Mouse (Mus musculus): ENCODE results near the gene Clcn1. TPM values are rescaled to one million over a fixed set of nuclear protein-coding genes. Genes with fewer than 3 reads are reported as not detected.

Clcn1 gene
- total RNA-seq, 2 experiments from 2014 or later: 3.8 to 4.0 TPM

DNA sequence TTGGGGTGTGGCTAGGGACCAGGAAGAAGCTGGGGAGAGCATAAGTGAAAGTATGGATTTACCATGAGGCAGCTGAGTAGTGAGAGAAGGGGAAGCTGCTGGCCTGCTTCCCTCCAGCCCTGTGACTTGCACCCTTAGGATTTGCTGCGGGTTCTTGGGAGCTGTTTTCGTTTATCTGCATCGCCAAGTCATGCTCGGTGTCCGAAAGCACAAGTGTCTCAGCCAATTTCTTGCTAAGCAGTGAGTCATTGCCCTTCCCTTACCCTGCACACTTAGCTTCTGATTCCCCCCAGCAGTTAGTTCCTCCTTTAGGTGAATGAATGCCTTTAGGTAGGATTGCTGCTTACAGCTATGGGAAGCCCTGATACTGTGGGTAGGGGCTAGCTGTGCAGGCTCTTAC lies 12.9 kb downstream of the Clcn1 start:
- no peak for DNase-seq (ENCODE audit: low spot score in 2 of 2)

- no peak for DNase-seq (ENCODE audit: low spot score in 2 of 2)
Measured at GRCm38 (mm10) chr6:42309816-42310378, 23.4 kb downstream of the Clcn1 start.

DNA sequence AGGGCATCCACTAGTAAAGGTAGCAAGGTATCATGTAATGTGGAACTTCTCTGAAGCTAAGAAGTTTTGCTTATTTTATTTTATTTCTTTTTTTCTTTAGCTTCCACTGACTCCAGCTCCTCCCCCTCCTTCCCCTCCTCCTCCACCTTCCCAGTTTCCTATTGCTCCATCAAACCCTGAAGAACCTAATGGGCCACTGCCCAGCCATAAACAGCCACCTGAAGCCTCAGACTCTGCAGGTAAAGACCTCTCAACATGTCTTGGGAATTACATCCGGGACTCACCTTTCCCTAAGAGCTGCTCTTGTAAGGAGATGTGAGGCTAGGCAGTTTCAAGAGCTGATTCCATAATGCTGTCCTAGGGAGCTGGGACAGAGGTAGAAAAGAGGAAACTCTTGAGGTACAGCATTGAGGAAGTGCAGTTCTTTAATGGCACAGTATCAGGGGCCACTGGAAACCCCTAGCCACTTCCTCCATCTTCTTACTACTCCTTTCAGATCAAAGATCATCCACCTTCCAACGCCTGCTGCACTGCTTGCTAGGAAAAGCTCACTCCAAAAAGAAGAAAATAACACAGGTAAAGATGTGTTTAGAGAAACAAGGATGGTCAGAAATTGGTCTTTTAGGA lies 24.1 kb downstream of the Clcn1 start:
- DNase-seq (ENCODE audit: low spot score in 2 of 2): no peak

GRCm38 (mm10) chr6:42318293-42318692 lies 31.8 kb downstream of the Clcn1 start:
- DNase-seq (ENCODE audit: low spot score in 2 of 2): no peak

DNA sequence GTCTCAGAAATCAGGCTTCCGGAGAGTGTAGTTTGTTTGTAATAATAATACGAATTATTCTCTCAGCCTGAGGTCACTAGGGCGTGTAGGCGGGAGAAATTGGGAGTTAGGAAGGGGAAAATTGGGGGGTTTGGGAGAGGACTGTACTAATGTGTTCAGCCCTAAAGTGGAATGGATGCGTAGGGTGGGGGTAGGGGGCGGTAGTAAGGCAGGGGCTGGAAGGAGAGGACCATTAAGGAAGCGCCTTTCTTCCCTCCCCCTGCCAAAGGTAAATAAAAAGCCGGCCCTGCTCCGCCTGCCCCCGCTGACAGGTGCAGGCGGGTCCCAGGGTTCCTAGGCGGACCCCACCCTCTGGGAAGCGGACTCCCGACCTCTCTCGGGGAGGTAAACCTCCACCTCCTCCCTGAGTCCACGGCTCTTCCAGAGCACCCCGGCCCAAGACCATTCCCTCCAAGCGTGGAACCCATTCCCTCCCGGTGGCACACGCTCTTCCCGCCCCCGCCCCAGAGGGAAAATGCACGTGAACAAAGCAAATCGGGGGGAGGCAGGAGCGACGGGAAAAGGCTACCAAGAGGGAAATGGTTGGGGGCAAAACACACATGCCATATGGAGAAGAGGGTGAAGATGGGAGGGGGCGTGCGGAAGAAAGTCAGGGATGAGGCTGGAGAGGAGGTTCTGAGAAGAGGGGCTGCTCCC lies 37.0 kb downstream of the Clcn1 start:
- no peak for DNase-seq (ENCODE audit: low spot score in 2 of 2)

- no peak for DNase-seq (ENCODE audit: low spot score in 2 of 2)
Measured at GRCm38 (mm10) chr6:42324067-42324481, 37.6 kb downstream of the Clcn1 start.

- peak; percentile 68 to 80 for DNase-seq (ENCODE audit: low spot score in 2 of 2)
Measured at GRCm38 (mm10) chr6:42324482-42325267, 38.2 kb downstream of the Clcn1 start, which contains the start of gene Fam131b. TSS of gene Fam131b (minus strand) at chr6:42324643.

DNA sequence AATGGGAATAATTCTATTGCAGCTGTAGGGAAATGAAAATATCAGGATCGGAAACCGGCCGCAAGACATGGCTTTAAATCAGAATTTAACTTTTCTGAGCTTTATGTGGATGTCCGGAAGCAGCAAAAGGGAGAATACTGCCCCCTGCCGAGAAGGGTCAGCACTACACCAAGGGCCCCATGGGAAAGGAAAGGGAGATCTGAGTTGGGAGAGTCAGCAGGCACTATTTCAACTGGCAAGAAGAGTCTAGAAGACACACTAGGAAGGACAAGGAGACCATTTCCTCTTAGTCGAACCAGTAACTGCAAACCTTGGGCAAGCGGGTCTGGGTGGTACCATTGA lies 38.8 kb downstream of the Clcn1 start:
- peak; percentile 84 to 93 for DNase-seq (ENCODE audit: low spot score in 2 of 2)

GRCm38 (mm10) chr6:42326509-42326908 lies 40.0 kb downstream of the Clcn1 start:
- no peak for DNase-seq (ENCODE audit: low spot score in 2 of 2)

GRCm38 (mm10) chr6:42328757-42329156 lies 42.3 kb downstream of the Clcn1 start:
- DNase-seq (ENCODE audit: low spot score in 2 of 2): no peak

GRCm38 (mm10) chr6:42330216-42330615 lies 43.7 kb downstream of the Clcn1 start:
- DNase-seq (ENCODE audit: low spot score in 2 of 2): no peak

- no peak for DNase-seq (ENCODE audit: low spot score in 2 of 2)
Measured at GRCm38 (mm10) chr6:42330946-42331345, 44.5 kb downstream of the Clcn1 start.

GRCm38 (mm10) chr6:42339189-42339588 lies 52.7 kb downstream of the Clcn1 start:
- no peak for DNase-seq (ENCODE audit: low spot score in 2 of 2)

DNA sequence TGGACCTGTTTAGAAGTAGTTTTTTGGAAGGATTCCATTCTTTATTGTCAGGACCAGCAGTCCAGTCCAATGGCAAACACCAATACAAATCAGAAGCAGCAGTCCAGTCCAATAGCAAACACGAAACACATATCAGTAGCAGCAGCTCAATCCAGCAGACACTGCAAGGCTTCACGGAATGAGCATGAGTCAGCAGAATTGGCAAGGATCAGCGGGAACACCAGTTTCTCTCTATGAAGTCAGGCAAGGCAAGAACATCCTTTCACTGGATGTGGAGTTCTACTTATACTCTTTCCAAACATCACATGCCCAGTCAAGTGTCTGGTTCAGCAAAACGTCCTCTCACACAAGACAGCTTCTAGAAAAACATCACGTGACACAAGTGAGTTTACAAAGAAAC lies 53.5 kb downstream of the Clcn1 start:
- DNase-seq (ENCODE audit: low spot score in 2 of 2): peak in 1 of 2 experiments; percentile 38

DNA sequence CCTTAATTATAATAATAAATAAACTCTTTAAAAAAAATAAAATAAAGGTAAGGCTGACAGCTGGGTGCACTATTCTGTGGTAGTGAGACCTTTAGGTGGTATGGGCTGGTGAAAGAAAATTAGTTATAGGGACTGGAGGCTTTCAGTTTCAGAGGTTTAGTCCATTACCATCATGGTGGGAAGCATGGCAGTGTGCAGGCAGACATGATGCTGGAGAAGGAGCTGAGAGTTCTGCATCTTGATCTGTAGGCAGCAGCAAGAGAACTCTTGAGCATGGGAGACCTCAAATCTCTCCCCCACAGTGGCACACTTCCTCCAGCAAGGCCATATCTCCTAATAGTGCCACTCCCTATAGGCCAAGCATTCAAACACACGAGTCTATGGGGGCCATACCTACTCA lies 55.7 kb downstream of the Clcn1 start:
- no peak for DNase-seq (ENCODE audit: low spot score in 2 of 2)

DNA sequence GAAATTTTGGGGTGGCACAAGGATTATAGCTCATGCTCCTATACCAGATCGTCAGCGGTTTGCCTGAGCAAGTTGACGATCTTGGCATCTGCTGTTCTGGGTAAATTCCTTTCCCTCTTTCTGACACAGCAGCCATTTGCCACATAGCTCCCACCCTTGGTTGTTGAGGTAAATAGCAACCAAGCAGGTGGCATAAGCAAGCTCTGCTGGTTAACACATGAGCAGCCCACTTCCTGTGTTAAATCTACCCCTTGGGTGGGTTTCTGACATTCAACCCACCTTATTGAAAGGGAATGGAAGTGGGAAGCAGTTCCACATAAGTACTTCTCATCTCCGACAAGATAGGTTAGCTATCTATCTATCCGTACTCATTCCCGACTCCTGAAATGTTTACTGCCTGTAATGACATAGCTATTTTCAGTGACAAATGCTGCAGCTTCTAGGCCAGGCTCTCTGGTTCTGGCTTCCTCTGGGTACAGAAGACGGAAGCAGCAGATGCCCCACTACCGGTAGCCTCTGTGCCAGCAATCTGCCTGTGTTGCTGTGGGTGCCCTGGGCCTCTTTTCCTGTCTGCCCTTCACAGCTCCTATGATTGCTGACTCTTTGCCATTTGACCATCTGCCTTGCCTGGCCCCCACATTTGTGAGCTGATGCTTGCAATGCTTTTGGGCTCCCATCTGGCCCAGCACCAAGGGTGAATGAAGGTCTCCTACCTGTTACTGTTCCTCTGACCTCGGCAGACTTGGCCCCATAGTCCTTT lies 57.1 kb downstream of the Clcn1 start:
- DNase-seq (ENCODE audit: low spot score in 2 of 2): no peak

GRCm38 (mm10) chr6:42344255-42344654 lies 57.8 kb downstream of the Clcn1 start:
- DNase-seq (ENCODE audit: low spot score in 2 of 2): no peak

DNA sequence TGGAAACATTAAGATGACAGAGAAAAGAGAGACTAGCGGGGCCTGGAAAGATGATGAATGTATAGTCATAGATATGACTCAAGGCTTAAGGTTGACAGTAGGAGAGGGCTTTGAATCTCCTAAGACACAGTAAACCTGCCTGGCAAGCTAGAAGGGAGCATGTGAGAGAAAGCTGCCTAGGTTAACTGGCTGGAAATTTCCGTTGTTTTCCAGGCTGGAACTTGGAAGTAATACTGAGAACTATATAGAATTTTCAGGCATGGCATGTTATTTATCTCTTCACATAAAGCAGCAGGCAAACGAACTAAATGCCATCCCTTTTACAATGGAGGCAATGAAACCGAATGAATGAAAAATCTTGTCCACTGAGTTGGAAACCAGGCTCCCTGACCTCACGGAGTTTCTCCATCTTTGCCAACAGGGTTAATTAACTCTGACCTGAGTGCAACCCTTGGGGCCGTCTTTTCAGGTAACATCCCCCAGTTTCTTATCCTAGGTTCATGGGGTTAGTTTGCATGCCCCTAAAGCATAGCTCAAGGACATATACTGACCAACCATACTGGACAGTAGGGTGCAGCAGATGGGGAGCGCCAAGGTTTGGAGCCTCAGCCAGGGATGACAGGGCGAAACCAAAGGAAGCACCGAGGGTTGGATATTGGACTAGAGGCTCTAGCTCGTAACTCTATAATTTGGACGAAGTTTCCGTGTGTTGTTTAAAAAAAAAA lies 62.0 kb downstream of the Clcn1 start:
- DNase-seq (ENCODE audit: low spot score in 2 of 2): no peak

DNA sequence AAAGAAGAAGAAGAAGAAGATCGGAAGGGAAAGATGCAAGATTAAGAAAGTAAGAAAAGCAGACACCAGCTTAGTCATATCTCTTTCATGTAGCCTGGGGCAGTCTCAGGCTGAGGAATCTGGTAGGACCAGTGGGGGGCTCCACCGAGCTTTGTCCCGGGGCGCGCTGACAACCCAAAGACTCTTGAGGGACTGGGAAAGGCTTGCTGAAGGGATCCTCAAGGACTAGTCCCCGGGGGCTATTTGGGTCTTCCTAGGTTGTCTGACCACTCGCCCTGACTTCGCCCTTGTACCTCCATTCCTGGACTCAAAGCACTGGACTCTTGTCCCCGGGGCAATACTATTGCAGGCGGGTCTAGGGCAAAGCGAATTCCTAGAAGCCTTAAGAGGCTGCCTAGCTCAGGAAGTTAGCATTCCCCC lies 62.5 kb downstream of the Clcn1 start:
- DNase-seq (ENCODE audit: low spot score in 2 of 2): peak; percentile 66 to 74

- DNase-seq (ENCODE audit: low spot score in 2 of 2): peak; percentile 70 to 79
Measured at GRCm38 (mm10) chr6:42349426-42350020, 63.0 kb downstream of the Clcn1 start, which contains the start of gene Zyx. TSS of gene Zyx (plus strand) at chr6:42349630.

Data from left cerebral cortex, adult 18-20 months (tissue).